Mouse (Mus musculus) lung, embryonic 14.5 days (tissue): ENCODE measurements at regions not wholly inside any gene's neighbourhood (a gene's known extent, or its start where the extent isn't known, plus 50 kb on each side); places are given as distances from the start of the nearest gene placed in this dataset.

Experiments used
- ATAC-seq: fragments of 200-750 bp; cut with Nextera tagmentation; 2 replicates; pipeline ENCODE4 v1.8.0; 2017; ENCODE audit warnings: mild to moderate bottlenecking, moderate TSS enrichment, moderate library complexity; ENCODE audit not compliant: insufficient read depth
- DNase-seq: peaks from one replicate; pipeline ENCODE4 v3.0.0-alpha.2; 2015
- H3K27ac ChIP-seq: fragments of 300-500 bp; sonication (generic); 2 replicates; pipeline ENCODE4 v1.5.1; 2014; ENCODE audit warnings: low read depth, mild to moderate bottlenecking, moderate library complexity
- H3K27me3 ChIP-seq: fragments of 300-500 bp; sonication (generic); 2 replicates; pipeline ENCODE4 v1.6.1; 2014; ENCODE audit warnings: low read length, control low read depth; ENCODE audit not compliant: insufficient read depth
- H3K36me3 ChIP-seq: fragments of 300-500 bp; sonication (generic); 2 replicates; pipeline ENCODE4 v1.6.1; 2014; ENCODE audit warnings: control low read depth; ENCODE audit not compliant: insufficient read depth
- H3K4me1 ChIP-seq: fragments of 300-500 bp; sonication (generic); 2 replicates; pipeline ENCODE4 v1.6.1; 2014; ENCODE audit warnings: antibody characterized with exemption, control low read depth; ENCODE audit not compliant: insufficient read depth
- H3K4me2 ChIP-seq: fragments of 300-500 bp; sonication (generic); 2 replicates; pipeline ENCODE4 v1.6.1; 2014; ENCODE audit warnings: mild to moderate bottlenecking
- H3K4me3 ChIP-seq: fragments of 300-500 bp; sonication (generic); 2 replicates; pipeline ENCODE4 v1.5.1; 2014; ENCODE audit warnings: low read depth, low read length
- H3K9ac ChIP-seq: fragments of 300-500 bp; sonication (generic); 2 replicates; pipeline ENCODE4 v1.6.1; 2014
- H3K9me3 ChIP-seq: fragments of 300-500 bp; sonication (generic); 2 replicates; pipeline ENCODE4 v1.6.1; 2016; ENCODE audit warnings: low read depth, low read length, control low read depth
- CTCF ChIP-seq: IDR thresholded peaks from 2 replicates; pipeline ENCODE4 v1.5.1; 2016; ENCODE audit warnings: antibody characterized with exemption, low read depth
- WGBS: fragments of 180-500 bp; shearing (Covaris S2); extraction: QIAGEN DNeasy Blood & Tissue Kit; methylation state at CpG from one replicate; pipeline ENCODE4 v1.1.7; 2014; 5-methylcytosine and 5-hydroxymethylcytosine counted together

- Histone ChIP-seq H3K9ac (no peak overlapping the region), H3K4me3 (no peak overlapping the region), H3K9me3 (no peaks in the 10 kb centered on the region), H3K36me3 (no peaks in the 10 kb centered on the region), H3K27ac (no peak overlapping the region), H3K4me2 (no peak overlapping the region), H3K4me1 (no peaks in the 10 kb centered on the region), H3K27me3 (no peaks in the 10 kb centered on the region)
- DNase-seq: peak; percentile 61
- no peak for ATAC-seq
- peak; percentile 48 for TF ChIP-seq CTCF
- WGBS: 15% methylated on average over 3 of the region's 3 CpGs
Observed at GRCm38 (mm10) chr5:9954652-9955051, 229.7 kb upstream of the Grm3 start.

- DNase-seq: no peak
- no peak overlapping the region for H3K4me2 ChIP-seq
- 54% methylated on average over 2 of the region's 2 CpGs for WGBS
- H3K36me3 ChIP-seq: no peaks in the 10 kb centered on the region
- H3K9me3 ChIP-seq: no peaks in the 10 kb centered on the region
- TF ChIP-seq CTCF: no peak
- no peak for ATAC-seq
- H3K9ac ChIP-seq: no peak overlapping the region
- H3K4me1 ChIP-seq: no peaks in the 10 kb centered on the region
- no peak overlapping the region for H3K27ac ChIP-seq
- H3K27me3 ChIP-seq: no peaks in the 10 kb centered on the region
- H3K4me3 ChIP-seq: no peak overlapping the region
Observed at GRCm38 (mm10) chr5:9938746-9939145, 213.8 kb upstream of the Grm3 start.

GRCm38 (mm10) chr5:9912936-9913335 is 188.0 kb upstream of the Grm3 start:
- no peaks in the 10 kb centered on the region for H3K4me1 ChIP-seq
- H3K9me3 ChIP-seq: no peaks in the 10 kb centered on the region
- no peak for TF ChIP-seq CTCF
- no peak overlapping the region for H3K27ac ChIP-seq
- ATAC-seq (no peak), DNase-seq (no peak)
- no peak overlapping the region for H3K4me2 ChIP-seq
- H3K4me3 ChIP-seq: no peak overlapping the region
- WGBS: 49% methylated on average over 3 of the region's 3 CpGs
- H3K36me3 ChIP-seq: no peaks in the 10 kb centered on the region
- no peak overlapping the region for H3K9ac ChIP-seq
- no peaks in the 10 kb centered on the region for H3K27me3 ChIP-seq

- Histone ChIP-seq H3K36me3 (no peaks in the 10 kb centered on the region), H3K9ac (no peak overlapping the region), H3K4me2 (no peak overlapping the region), H3K9me3 (no peaks in the 10 kb centered on the region), H3K4me1 (no peaks in the 10 kb centered on the region), H3K4me3 (no peak overlapping the region), H3K27me3 (no peaks in the 10 kb centered on the region), H3K27ac (no peak overlapping the region)
- WGBS: 67% methylated on average over 1 of the region's 1 CpGs
- no peak for ATAC-seq
- no peak for DNase-seq
- no peak for TF ChIP-seq CTCF
Observed at GRCm38 (mm10) chr5:9911783-9912182, 186.8 kb upstream of the Grm3 start.

GRCm38 (mm10) chr5:9911089-9911473 is 186.1 kb upstream of the Grm3 start:
- H3K4me1 ChIP-seq: no peaks in the 10 kb centered on the region
- no peaks in the 10 kb centered on the region for H3K9me3 ChIP-seq
- no peak overlapping the region for H3K27ac ChIP-seq
- no peak for DNase-seq
- H3K4me3 ChIP-seq: no peak overlapping the region
- no peaks in the 10 kb centered on the region for H3K36me3 ChIP-seq
- H3K9ac ChIP-seq: no peak overlapping the region
- TF ChIP-seq CTCF: no peak
- H3K27me3 ChIP-seq: no peaks in the 10 kb centered on the region
- H3K4me2 ChIP-seq: no peak overlapping the region
- ATAC-seq: no peak

GRCm38 (mm10) chr5:9910452-9911088 is 185.6 kb upstream of the Grm3 start:
- Histone ChIP-seq H3K36me3 (no peaks in the 10 kb centered on the region), H3K4me2 (no peak overlapping the region), H3K27me3 (no peaks in the 10 kb centered on the region), H3K27ac (no peak overlapping the region), H3K4me3 (no peak overlapping the region), H3K9me3 (no peaks in the 10 kb centered on the region), H3K9ac (no peak overlapping the region), H3K4me1 (no peaks in the 10 kb centered on the region)
- whole genome bisulfite sequencing: 86% methylated on average over 1 of the region's 1 CpGs
- ATAC-seq: no peak
- no peak for TF ChIP-seq CTCF
- no peak for DNase-seq

GRCm38 (mm10) chr5:9895297-9895696 is 170.3 kb upstream of the Grm3 start:
- no peak for TF ChIP-seq CTCF
- H3K4me3 ChIP-seq: no peak overlapping the region
- no peak overlapping the region for H3K27ac ChIP-seq
- H3K9me3 ChIP-seq: no peaks in the 10 kb centered on the region
- no peak overlapping the region for H3K4me2 ChIP-seq
- no peak overlapping the region for H3K9ac ChIP-seq
- 73% methylated on average over 2 of the region's 2 CpGs for WGBS
- no peak for ATAC-seq
- H3K27me3 ChIP-seq: no peaks in the 10 kb centered on the region
- DNase-seq: no peak
- no peaks in the 10 kb centered on the region for H3K36me3 ChIP-seq
- H3K4me1 ChIP-seq: no peaks in the 10 kb centered on the region

- H3K4me1 ChIP-seq: no peaks in the 10 kb centered on the region
- TF ChIP-seq CTCF: no peak
Observed at GRCm38 (mm10) chr5:9878063-9878462, 153.1 kb upstream of the Grm3 start.

More at GRCm38 (mm10) chr5:9878063-9878462, 153.1 kb upstream of the Grm3 start:
- Histone ChIP-seq H3K27me3 (no peaks in the 10 kb centered on the region), H3K4me2 (no peak overlapping the region), H3K9ac (no peak overlapping the region), H3K4me3 (no peak overlapping the region), H3K36me3 (no peaks in the 10 kb centered on the region), H3K27ac (no peak overlapping the region), H3K9me3 (no peaks in the 10 kb centered on the region)
- DNase-seq (no peak), ATAC-seq (no peak)
- 35% methylated on average over 1 of the region's 1 CpGs for WGBS
